Comparison of ENCODE assay signal across 12 mouse cellular contexts in genomic region chr3:84252776-84253654, GRCm38 (mm10). TPM values are rescaled to one million over a fixed set of nuclear protein-coding genes. Genes with fewer than 3 reads are reported as not detected.
DNase-seq lines count a peak whose midpoint lies in the region; ATAC-seq lines count a peak whose summit lies in the region.
"Had no signal": no experiment of that assay in that cellular context is flagged by ENCODE, and none has a peak within 500 bp of the region (broad histone marks: within the 10 kb centered on the region; RNA-seq: fewer than 3 reads in every experiment).

No protein-coding gene starts in this region.

- H3K9me3 ChIP-seq in forebrain, embryonic 12.5 days: no peaks in the 10 kb centered on the region
- H3K9me3 ChIP-seq in neural tube, embryonic 12.5 days: no peaks in the 10 kb centered on the region

- peak; percentile 90 for ATAC-seq in forebrain, embryonic 12.5 days (ENCODE audit: low FRiP score)
- peak; percentile 75 for ATAC-seq in neural tube, embryonic 12.5 days (ENCODE audit: low FRiP score, low read depth)
- ATAC-seq in granulocyte monocyte progenitor cell, adult 5-6 weeks (replicated peaks; ENCODE audit: poor library complexity, severe bottlenecking): no peak
- no peak for ATAC-seq in monocyte, adult 5-6 weeks (replicated peaks; ENCODE audit: insufficient number of reproducible peaks, low FRiP score, low TSS enrichment, poor library complexity, severe bottlenecking)
- ATAC-seq: Patski had no signal

- H3K9ac ChIP-seq in forebrain, embryonic 12.5 days: 0 out of 2 replicates have a peak overlapping the region, but pooled peaks have one; percentile 7
- no peak overlapping the region for H3K9ac ChIP-seq in neural tube, embryonic 12.5 days
- H3K9ac ChIP-seq: liver, embryonic 14.5 days had no signal

- H3K4me3 ChIP-seq in forebrain, embryonic 12.5 days (replicated peaks): no peak overlapping the region
- H3K4me3 ChIP-seq in neural tube, embryonic 12.5 days: no peak overlapping the region

- H3K4me1 ChIP-seq in forebrain, embryonic 12.5 days: peaks cover 42% of the 10 kb centered on the region
- peaks cover 70% of the 10 kb centered on the region for H3K4me1 ChIP-seq in neural tube, embryonic 12.5 days

- peaks cover 16% of the 10 kb centered on the region for H3K27me3 ChIP-seq in forebrain, embryonic 12.5 days
- no peaks in the 10 kb centered on the region for H3K27me3 ChIP-seq in neural tube, embryonic 12.5 days (replicated peaks)
- H3K27me3 ChIP-seq: Patski had no signal

- H3K27ac ChIP-seq in forebrain, embryonic 12.5 days: peak overlapping the region; percentile 90
- H3K27ac ChIP-seq in neural tube, embryonic 12.5 days: peak overlapping the region; percentile 60
- H3K27ac ChIP-seq: liver, embryonic 14.5 days had no signal

- peak; percentile 23 to 59 for DNase-seq in cerebellum, postnatal 10 days
- DNase-seq in cerebellum, adult 8-10 months: no peak
- DNase-seq in layer of hippocampus, adult 8-10 months (ENCODE audit: low spot score in 2 of 2): peak; percentile 78 to 80
- DNase-seq in urinary bladder, postnatal 36 days (ENCODE audit: low spot score in 2 of 2): no peak
- DNase-seq: cerebellum, adult 11-12 months; thymus, postnatal 4 days had no signal

- 48% methylated on average over 11 of the region's 11 CpGs for WGBS in forebrain, embryonic 12.5 days
- WGBS in neural tube, embryonic 12.5 days: 52% methylated on average over 11 of the region's 11 CpGs

- no peak overlapping the region; the same call in 1 of the 2 replicates for H3K4me2 ChIP-seq in forebrain, embryonic 12.5 days
- H3K4me2 ChIP-seq in neural tube, embryonic 12.5 days (replicated peaks): peak overlapping the region; percentile 14; the same call in 1 of the 2 replicates

- H3K36me3 ChIP-seq in forebrain, embryonic 12.5 days (replicated peaks): no peaks in the 10 kb centered on the region
- peaks cover 5% of the 10 kb centered on the region; the same call in 1 of the 2 replicates for H3K36me3 ChIP-seq in neural tube, embryonic 12.5 days

RNA-seq across cellular contexts. Expression of gene Trim2, which starts 53.7 kb away (rescaled TPM):
- 107 and 110 TPM in 2 replicates for polyA plus RNA-seq in forebrain, embryonic 12.5 days (2016; fragmentation: Nextera tagmentation; extraction: Ambion mirVana)
- total RNA-seq in layer of hippocampus, adult 8-10 months (2022): 100 to 1,000 TPM; 369 to 408 (median 383) TPM
- 132 and 151 TPM in 2 replicates for polyA plus RNA-seq in neural tube, embryonic 12.5 days (2016; fragmentation: Nextera tagmentation; extraction: Ambion mirVana)
- total RNA-seq in granulocyte monocyte progenitor cell, adult 5-6 weeks (2014; fragmentation: Nextera tagmentation): not detected in 2 replicates
- not detected in 2 replicates for total RNA-seq in granulocyte monocyte progenitor cell, adult 5-6 weeks (2017)
- total RNA-seq in monocyte, adult 5-6 weeks (2017): 0.39 TPM in 1 of 3 replicates, not detected in the others

Comparison
In these comparisons a context has a peak if more than half of its experiments do, and no peak if none do; other contexts are left out.
1. DNase-seq: peak in cerebellum, postnatal 10 days (2 of 2) and layer of hippocampus, adult 8-10 months (2 of 2); none in cerebellum, adult 8-10 months (single experiment) and urinary bladder, postnatal 36 days (0 of 2).
2. ATAC-seq: peak in forebrain, embryonic 12.5 days (single experiment) and neural tube, embryonic 12.5 days (single experiment); none in granulocyte monocyte progenitor cell, adult 5-6 weeks (single experiment) and monocyte, adult 5-6 weeks (single experiment).
3. RNA of gene Trim2, which starts 53.7 kb away (total RNA-seq): 369 to 408 TPM in layer of hippocampus, adult 8-10 months; not detected in granulocyte monocyte progenitor cell, adult 5-6 weeks and 0.39 TPM in monocyte, adult 5-6 weeks; every median in the first group is over 100 times any median in the second.